Mouse (Mus musculus) forebrain, embryonic 10.5 days (tissue): ENCODE data around the gene Crls1. TPM values are rescaled to one million over a fixed set of nuclear protein-coding genes. Genes with fewer than 3 reads are reported as not detected.

ENCODE experiments used
- DNase-seq: peaks from one replicate; pipeline ENCODE4 v3.0.0-alpha.2; 2017; ENCODE audit warnings: low spot score; ENCODE audit errors: extremely low spot score
- H3K27ac ChIP-seq: fragments of 300-500 bp; sonication (generic); 2 replicates; pipeline ENCODE4 v1.5.1; 2016; ENCODE audit warnings: mild to moderate bottlenecking
- H3K27me3 ChIP-seq: fragments of 300-500 bp; sonication (generic); 2 replicates; pipeline ENCODE4 v1.6.1; 2016; ENCODE audit warnings: mild to moderate bottlenecking; ENCODE audit not compliant: poor library complexity, severe bottlenecking
- H3K36me3 ChIP-seq: fragments of 300-500 bp; sonication (generic); replicated peaks from 2 replicates; pipeline ENCODE4 v1.6.1; 2016; ENCODE audit warnings: mild to moderate bottlenecking, moderate library complexity
- H3K4me1 ChIP-seq: fragments of 300-500 bp; sonication (generic); 2 replicates; pipeline ENCODE4 v1.6.1; 2016
- H3K4me3 ChIP-seq: fragments of 300-500 bp; sonication (generic); 2 replicates; pipeline ENCODE4 v1.5.1; 2016; ENCODE audit warnings: mild to moderate bottlenecking, moderate library complexity
- H3K9me3 ChIP-seq: fragments of 300-500 bp; sonication (generic); 2 replicates; pipeline ENCODE4 v1.6.1; 2016; ENCODE audit warnings: mild to moderate bottlenecking, moderate library complexity
- WGBS: fragments of 180-500 bp; shearing (Covaris S2); methylation state at CpG from one replicate; pipeline ENCODE4 v1.1.7; 2016; 5-methylcytosine and 5-hydroxymethylcytosine counted together
- polyA plus RNA-seq: library from polyadenylated mRNA; unstranded; fragments of >200 nt; fragmentation: Nextera tagmentation; extraction: Ambion mirVana; gene quantifications from 2 replicates; pipeline ENCODE4 v1.2.1, GENCODE M21; 2016

The Crls1 gene
- polyA plus RNA-seq, 1 experiment from 2014 or later = 8.3 TPM

GRCm38 (mm10) chr2:132900596-132900995 lies 54.1 kb downstream of the Crls1 start:
- H3K4me3 ChIP-seq = no peak overlapping the region
- H3K4me1 ChIP-seq = no peaks in the 10 kb centered on the region
- H3K27me3 ChIP-seq = no peaks in the 10 kb centered on the region
- H3K36me3 ChIP-seq = no peaks in the 10 kb centered on the region
- no peak overlapping the region for H3K27ac ChIP-seq
- 88% methylated on average over 1 of the region's 1 CpGs for WGBS
- DNase-seq = no peak
- H3K9me3 ChIP-seq = no peaks in the 10 kb centered on the region

GRCm38 (mm10) chr2:132901636-132902035 lies 55.2 kb downstream of the Crls1 start:
- WGBS = 79% methylated on average over 4 of the region's 4 CpGs
- Histone ChIP-seq H3K4me3 (no peak overlapping the region), H3K9me3 (no peaks in the 10 kb centered on the region), H3K27me3 (no peaks in the 10 kb centered on the region), H3K4me1 (no peaks in the 10 kb centered on the region), H3K36me3 (no peaks in the 10 kb centered on the region), H3K27ac (no peak overlapping the region)
- no peak for DNase-seq

GRCm38 (mm10) chr2:132902056-132902455 lies 55.6 kb downstream of the Crls1 start:
- no peaks in the 10 kb centered on the region for H3K9me3 ChIP-seq
- no peak for DNase-seq
- H3K36me3 ChIP-seq = no peaks in the 10 kb centered on the region
- WGBS = 72% methylated on average over 4 of the region's 4 CpGs
- no peak overlapping the region for H3K4me3 ChIP-seq
- H3K4me1 ChIP-seq = no peaks in the 10 kb centered on the region
- H3K27ac ChIP-seq = no peak overlapping the region
- H3K27me3 ChIP-seq = no peaks in the 10 kb centered on the region

GRCm38 (mm10) chr2:132903498-132903897 lies 57.0 kb downstream of the Crls1 start:
- H3K4me3 ChIP-seq = no peak overlapping the region
- no peak overlapping the region for H3K27ac ChIP-seq
- no peaks in the 10 kb centered on the region for H3K27me3 ChIP-seq
- no peaks in the 10 kb centered on the region for H3K4me1 ChIP-seq
- peak; percentile 33 for DNase-seq
- 42% methylated on average over 3 of the region's 3 CpGs for WGBS
- H3K36me3 ChIP-seq = no peaks in the 10 kb centered on the region
- H3K9me3 ChIP-seq = no peaks in the 10 kb centered on the region

- Histone ChIP-seq H3K27me3 (no peaks in the 10 kb centered on the region), H3K4me3 (no peak overlapping the region), H3K27ac (no peak overlapping the region), H3K36me3 (no peaks in the 10 kb centered on the region), H3K4me1 (no peaks in the 10 kb centered on the region), H3K9me3 (no peaks in the 10 kb centered on the region)
- WGBS = 89% methylated on average over 2 of the region's 2 CpGs
- DNase-seq = no peak
Observed at GRCm38 (mm10) chr2:132904961-132905360, 58.5 kb downstream of the Crls1 start.

GRCm38 (mm10) chr2:132906763-132907162 lies 60.3 kb downstream of the Crls1 start:
- H3K27me3 ChIP-seq = no peaks in the 10 kb centered on the region
- H3K9me3 ChIP-seq = no peaks in the 10 kb centered on the region
- no peak overlapping the region for H3K27ac ChIP-seq
- H3K4me3 ChIP-seq = no peak overlapping the region
- 31% methylated on average over 8 of the region's 8 CpGs for WGBS
- H3K4me1 ChIP-seq = no peaks in the 10 kb centered on the region
- H3K36me3 ChIP-seq = no peaks in the 10 kb centered on the region
- DNase-seq = peak; percentile 15

- Histone ChIP-seq H3K27me3 (no peaks in the 10 kb centered on the region), H3K4me1 (no peaks in the 10 kb centered on the region), H3K36me3 (no peaks in the 10 kb centered on the region), H3K4me3 (no peak overlapping the region), H3K27ac (no peak overlapping the region), H3K9me3 (no peaks in the 10 kb centered on the region)
- DNase-seq = no peak
- WGBS = 92% methylated on average over 1 of the region's 1 CpGs
Observed at GRCm38 (mm10) chr2:132914785-132915184, 68.3 kb downstream of the Crls1 start.

Other genes starting within 250 kb of the Crls1 start
- 15.1 and 16.0 TPM in 2 replicates for gene Shld1, start 159.7 kb upstream of the Crls1 start, polyA plus RNA-seq
- 0.91 and 1.9 TPM in 2 replicates for gene Chgb, start 65.4 kb upstream of the Crls1 start, polyA plus RNA-seq
- gene Trmt6, start 30.6 kb upstream of the Crls1 start, polyA plus RNA-seq = 47.2 and 48.4 TPM in 2 replicates
- 34.4 and 36.1 TPM in 2 replicates for gene Mcm8, start 30.5 kb upstream of the Crls1 start, polyA plus RNA-seq
- gene Lrrn4, start 34.2 kb downstream of the Crls1 start, polyA plus RNA-seq = 0.62 and 0.70 TPM in 2 replicates
- 7.5 and 9.3 TPM in 2 replicates for gene Fermt1, start 99.2 kb downstream of the Crls1 start, polyA plus RNA-seq